Mouse (Mus musculus): ENCODE measurements around the gene Spag8.

- TF ChIP-seq POLR2A (IDR thresholded peaks at IDR 0.05; ENCODE audit: insufficient read length, low read depth) (no peak), TCF12 (IDR thresholded peaks at IDR 0.05; ENCODE audit: insufficient read depth, poor library complexity, severe bottlenecking) (no peak), POLR2AphosphoS2 (IDR thresholded peaks at IDR 0.05; ENCODE audit: insufficient read length, low read depth) (no peak), E2F4 (IDR thresholded peaks at IDR 0.05; ENCODE audit: insufficient read depth) (no peak), USF1 (IDR thresholded peaks at IDR 0.05; ENCODE audit: low read depth) (no peak), MYOG (IDR thresholded peaks at IDR 0.05; ENCODE audit: control insufficient read depth in 1 of 3, insufficient read depth in 1 of 3, insufficient read length in 2 of 3, low read depth in 2 of 3) (no peak), MAX (IDR thresholded peaks at IDR 0.05; ENCODE audit: low read depth) (no peak), REST (IDR thresholded peaks at IDR 0.05; ENCODE audit: insufficient read depth, insufficient read length) (no peak), TCF3 (IDR thresholded peaks at IDR 0.05; ENCODE audit: insufficient read length, low read depth) (no peak), MYOD1 (IDR thresholded peaks at IDR 0.05; ENCODE audit: control insufficient read depth in 1 of 3, insufficient read length in 2 of 3, low read depth in 2 of 3) (no peak), CEBPB (IDR thresholded peaks at IDR 0.05; ENCODE audit: insufficient read depth, poor library complexity, severe bottlenecking) (no peak)
These were observed 20.1 kb downstream of the Spag8 start for GRCm38 (mm10) chr4:43633296-43633695.
